Mouse (Mus musculus) embryonic fibroblast, embryonic 13.5 days (primary cell): ENCODE measurements around the gene Themis3.

Experiments
- CTCF ChIP-seq: IDR thresholded peaks from 2 replicates; pipeline ENCODE4 v1.5.1; 2011; ENCODE audit warnings: mild to moderate bottlenecking, control low read depth, low read length, moderate library complexity, borderline replicate concordance; ENCODE audit not compliant: insufficient read depth
- POLR2A ChIP-seq: IDR thresholded peaks from 2 replicates; pipeline ENCODE4 v1.6.1; 2011; ENCODE audit warnings: low read depth, mild to moderate bottlenecking, control low read depth, low read length, moderate library complexity

DNA sequence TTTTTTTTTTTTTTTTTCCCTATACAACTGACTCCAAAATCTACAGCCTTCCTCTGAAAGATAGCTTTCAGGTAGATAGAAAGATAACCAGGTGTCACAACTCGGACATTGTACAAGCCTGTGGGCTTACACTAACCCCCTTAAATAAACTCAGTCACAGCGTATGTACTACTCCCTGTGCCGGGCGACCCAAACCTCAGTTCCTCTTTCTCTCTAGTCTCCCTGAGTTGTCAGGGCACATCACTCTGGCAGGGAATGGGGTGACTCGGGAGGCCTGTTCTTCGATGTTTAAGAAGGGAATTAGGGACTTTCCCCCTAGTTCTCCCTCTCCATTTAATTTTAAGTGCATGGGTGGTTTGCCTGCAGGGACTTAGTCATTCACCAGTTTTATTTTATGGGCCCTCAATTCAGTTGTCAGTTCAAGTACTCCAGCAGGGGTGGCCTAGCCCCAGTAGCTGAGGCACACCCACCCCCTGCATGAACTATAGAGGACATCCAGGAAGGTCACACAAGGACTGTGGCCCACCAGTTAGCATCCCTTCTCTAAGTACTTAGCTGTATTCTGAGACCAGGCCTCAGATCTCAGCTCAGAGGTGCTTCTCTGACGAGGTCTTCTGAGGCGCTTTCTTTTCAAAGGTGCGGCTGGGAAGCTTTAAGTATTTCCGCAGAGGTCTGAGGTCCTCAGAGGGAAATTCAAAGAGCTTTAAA is 80.0 kb downstream of the Themis3 start:
- no peak for TF ChIP-seq CTCF
- TF ChIP-seq POLR2A = no peak
